Mouse (Mus musculus) layer of hippocampus, adult 9-10 months (tissue): ENCODE data around the gene Gcm1.

Source experiments
- DNase-seq: peaks from one replicate; pipeline ENCODE4 v3.0.0; 2022; ENCODE audit warnings: low spot score

Gene Gcm1

DNA sequence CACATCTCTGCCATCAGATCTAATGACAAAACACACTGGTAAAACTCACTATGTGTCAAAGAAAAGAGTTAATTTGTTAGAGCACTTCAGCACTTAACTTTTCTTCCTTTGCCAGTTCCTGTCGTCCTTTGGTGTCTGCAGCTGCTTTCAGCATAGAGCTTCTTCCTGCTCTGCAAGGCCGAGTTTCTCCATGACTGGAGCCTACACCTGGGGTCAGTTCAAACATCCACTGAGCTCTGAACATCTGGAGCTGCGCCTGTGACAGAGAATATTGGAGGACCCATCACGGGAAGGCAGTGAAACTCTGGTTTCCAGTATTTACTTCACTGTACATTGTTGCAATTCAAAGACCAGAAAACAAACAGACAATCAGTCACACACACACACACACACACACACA, 49.7 kb downstream of the Gcm1 start:
- DNase-seq = no peak

DNA sequence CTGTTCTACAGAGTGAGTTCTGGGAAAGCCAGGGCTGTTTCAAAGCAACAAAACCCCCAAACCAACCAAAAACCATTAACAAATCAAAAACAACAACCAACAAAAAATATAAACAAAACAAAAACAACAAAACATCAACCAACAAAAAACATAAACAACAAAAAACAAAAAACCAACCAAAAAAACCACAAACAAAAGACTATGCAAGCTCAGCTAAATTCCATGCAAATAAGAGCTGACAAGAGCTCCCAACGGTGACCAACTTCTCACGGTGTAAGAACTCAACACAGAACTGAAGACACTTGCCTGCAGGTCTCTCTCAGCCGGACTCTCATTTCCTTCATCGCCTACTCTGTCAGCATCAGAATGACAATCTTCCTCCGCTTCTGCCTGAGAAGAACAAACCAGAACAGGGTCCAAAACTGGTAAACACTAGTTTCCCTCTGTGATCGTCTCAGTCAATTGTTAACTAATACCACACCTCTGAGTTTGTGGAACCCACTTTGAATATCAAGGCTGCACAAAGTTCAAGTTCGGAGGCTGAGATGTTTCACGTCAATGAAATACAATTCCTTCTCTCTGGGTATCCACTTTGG, 52.3 kb downstream of the Gcm1 start:
- no peak for DNase-seq

DNA sequence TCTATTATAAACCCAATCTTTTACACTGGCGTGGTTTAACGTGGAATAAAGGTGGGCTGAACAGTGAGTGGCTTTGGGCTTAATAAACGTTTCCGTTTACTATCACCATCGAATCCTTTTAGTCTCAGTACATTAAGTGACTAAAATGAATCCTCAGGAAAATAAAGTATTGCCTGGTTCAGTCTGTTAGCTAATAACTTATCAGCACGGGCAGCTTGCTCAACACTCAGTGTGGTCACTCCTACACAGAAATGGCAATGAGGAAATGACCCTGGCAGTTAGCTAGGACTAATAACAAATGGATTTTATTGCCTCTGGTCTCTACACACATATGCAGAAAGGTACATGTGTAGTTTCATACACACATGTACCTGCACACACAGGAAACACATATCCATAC, 53.2 kb downstream of the Gcm1 start:
- DNase-seq = no peak

DNA sequence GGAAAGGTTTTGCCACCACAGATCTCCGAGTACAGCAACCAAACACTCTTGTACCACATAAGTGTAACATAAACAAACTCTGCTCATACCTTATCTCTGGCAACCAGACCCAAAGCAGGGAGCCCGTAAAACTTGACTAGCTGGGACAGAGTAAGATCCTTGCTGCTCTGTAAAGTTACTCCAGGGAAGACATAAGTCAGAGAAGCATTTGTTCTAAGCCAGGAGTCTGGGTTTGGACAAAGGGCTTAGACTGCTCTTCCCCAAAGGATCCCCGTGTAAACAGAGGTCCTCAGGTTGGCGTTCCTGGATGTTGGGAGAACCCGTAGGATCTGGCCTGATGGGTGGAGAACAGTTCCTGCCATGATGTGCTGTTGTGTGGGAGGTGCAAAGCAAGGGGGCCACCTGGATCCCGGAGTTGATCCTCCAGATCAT, 53.8 kb downstream of the Gcm1 start:
- no peak for DNase-seq

DNA sequence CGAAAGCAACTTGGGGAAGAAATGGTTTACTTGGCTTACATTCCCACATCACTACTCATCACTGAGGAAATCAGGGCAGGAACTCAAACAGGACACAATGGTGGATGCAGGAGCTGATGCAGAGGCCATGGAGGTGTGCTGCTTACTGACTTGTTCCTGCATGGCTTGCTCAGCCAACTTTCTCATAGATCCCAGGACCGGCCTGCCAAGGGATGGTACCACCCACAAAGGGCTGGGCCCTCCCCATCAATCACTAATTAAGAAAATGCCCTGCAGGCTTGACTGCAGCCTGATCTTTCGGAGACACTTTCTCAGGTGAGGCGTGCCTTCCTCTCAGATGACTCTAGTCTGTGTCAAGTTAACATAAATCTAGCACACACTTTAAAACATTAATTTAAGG, 55.1 kb downstream of the Gcm1 start:
- no peak for DNase-seq

DNA sequence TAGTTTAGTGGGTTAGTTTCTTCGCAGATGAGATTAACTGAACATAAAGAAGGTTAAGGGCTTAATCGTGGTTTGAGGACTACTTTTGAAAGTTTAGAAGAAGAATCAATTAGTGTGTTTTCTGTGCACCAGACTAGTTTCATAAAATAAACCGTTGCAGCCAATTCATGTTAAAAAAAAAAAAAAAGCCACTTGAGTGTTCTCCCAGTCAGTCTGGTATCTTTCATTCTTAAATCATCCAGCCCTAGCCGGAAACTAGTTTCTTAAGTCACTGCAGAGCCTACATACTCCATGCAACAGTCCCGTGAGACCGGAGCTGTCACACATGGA, 55.8 kb downstream of the Gcm1 start:
- no peak for DNase-seq

DNA sequence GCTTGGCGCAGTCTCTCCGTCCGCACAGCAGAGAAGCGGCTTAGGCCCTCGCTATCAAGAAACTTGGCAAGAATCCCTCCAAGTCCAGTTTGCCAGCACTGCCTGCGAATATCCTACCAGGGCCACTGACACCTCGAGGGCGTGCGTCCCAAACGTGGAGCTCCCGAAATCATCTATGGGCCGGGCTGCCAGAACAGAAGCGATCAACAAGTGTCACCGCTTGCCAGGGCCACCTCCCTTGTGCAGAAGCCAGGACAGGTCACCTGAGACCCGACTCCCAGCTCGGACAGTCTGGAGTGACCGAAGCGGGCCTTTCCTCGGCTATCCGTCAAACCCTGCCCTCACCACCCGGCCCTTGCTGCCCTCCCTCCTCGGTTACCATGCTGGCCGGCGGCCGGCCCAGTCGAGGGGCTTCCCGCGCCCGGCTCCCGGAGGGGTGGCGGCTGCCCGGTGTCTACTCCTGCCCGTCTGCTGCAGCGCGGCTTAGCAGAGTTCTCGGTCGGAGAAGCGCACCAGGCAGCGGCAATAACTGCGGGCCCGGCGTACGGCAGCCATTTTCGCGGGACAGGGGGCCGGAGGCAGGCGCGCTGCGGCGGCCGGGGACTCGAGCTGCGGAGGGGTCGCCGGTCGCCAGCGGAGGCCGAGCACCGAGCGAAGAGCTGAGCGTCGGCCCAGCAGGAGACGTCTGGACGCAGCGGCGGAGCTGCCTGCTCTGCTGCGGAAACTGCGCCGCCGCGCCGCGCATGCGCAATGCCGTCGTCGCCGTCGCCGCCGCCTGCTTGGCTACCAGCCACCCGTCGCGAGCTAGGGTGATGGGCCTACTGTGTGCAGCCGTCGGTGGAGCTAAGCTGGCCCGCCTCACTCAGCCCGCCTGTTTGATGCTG, 56.4 kb downstream of the Gcm1 start:
- no peak for DNase-seq

DNA sequence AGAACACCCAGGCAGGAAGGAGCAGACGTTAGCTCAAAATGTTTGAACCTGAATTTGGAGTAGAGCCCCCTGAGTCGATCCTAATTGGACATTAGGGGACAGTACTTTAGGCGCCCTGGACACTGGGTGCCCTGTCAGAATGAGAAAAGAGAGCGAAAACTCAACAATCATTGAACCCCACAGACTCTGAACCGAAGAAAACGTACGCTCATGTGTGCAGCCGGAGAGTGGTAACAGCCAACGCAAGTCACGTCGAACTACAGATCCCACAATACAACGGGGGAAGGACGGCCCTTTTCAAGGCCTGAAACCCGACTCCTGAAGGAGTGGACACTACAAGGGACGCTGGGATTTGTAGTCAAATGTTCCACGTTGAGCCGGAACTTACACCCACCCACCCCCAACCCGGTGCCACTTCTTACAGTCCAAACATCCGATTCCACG, 57.1 kb downstream of the Gcm1 start, which contains the start of the genes Fbxo9 and Ick:
Fbxo9 (minus strand) TSS at position 270 of the 444 bp plus-strand sequence.
Ick (plus strand) TSS at position 397 of the 444 bp plus-strand sequence.
- peak; percentile 85 for DNase-seq

DNA sequence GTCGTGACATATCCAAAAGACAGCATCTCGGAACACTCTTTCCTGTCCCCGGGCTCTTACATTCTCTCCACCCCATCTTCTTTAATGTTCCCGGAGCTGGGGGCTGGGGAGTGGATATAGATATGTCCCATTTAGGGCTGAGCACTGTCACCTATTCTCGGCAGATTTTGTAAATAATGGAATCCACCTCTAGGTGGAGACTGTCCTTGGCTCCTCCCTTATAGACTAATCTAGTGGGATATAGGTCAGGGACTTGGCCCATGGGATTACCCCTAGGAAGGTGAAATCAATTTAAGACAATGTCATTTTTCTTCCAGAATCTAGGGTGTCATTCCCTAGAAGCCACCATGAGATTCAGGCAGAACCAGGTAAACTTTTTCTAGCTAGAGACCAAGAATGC, 57.9 kb downstream of the Gcm1 start:
- no peak for DNase-seq

DNA sequence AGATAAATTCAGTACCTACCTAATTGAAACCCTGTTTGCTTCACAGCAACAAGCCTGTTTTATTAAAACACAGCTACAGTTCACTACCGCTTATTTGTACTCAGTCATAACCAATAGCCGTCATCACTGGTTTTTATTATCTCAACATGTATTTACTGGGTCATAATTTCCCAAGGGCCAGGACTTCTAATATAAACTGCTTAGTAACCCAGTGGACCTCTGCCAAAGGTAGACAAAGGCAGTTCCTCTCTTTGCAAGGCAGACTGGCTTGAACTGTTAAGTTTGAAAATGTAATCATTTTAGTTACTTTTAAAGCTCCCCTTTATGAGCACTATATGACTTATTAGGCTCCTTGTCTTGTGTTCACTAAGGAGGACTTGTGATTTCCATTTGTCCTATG, 59.7 kb downstream of the Gcm1 start:
- DNase-seq = no peak

DNA sequence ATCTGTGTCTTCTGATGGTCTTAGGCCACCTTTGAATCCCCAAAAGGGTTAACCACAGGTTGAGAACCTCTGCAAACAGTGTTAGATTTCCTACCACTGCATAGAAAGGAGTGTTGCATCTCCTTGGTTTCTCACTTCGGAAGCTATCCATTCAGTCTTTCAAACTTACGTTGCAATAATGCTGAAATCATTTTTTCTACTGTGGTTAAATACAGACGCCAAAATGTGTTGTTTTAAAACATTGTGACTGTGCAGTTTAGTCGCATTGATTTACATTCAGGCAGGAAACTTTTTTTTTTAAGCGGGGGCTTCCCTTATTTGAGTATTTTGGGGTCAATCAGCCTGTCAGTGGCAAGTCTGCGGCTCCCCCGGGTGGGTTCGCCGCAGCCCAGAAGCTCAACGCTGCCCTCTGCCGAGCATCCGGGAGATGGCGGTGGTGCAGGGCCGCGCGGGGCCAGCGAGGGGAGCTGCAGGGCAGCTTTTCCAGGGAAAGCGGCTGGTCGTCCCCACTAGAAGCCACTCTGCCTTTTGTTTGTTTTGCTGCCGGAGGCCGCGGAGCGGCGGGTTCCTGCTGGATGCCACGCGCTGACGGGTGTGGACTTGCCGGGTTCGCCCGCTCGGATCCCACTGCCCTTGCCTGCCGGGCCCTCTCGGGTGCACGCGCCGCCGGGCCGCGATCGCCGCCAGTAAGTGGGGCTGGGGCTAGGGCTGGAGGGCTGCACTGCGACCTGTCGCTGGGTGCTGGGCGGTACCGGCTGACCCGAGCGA, 61.2 kb downstream of the Gcm1 start:
- DNase-seq = peak; percentile 73

DNA sequence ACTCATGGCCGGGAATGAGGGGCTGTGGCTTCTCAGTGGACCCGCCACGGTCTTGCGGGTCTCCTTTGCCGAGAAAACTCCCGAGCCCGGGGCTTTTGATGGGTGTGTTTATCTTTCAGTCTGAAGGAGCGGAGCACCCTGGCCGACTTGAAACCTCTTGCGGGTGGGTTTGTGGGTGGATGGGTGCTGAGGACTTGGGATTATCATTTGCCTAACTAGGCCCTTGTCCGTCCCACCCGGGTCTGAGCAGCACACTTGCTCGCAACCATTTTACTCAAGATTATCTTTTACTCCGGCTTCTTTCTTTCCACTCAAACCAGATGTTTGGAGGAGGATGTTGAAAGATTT, 61.8 kb downstream of the Gcm1 start:
- no peak for DNase-seq
